Mouse (Mus musculus): ENCODE data around the gene Grid1. TPM values are rescaled to one million over a fixed set of nuclear protein-coding genes. Genes with fewer than 3 reads are reported as not detected.
A peak's percentile ranks its signal among the peaks of the same experiment; 100 is the strongest.

The Grid1 gene
- total RNA-seq, 2 experiments from 2014 or later, result 0.06 TPM; not detected in 1

- no peak for DNase-seq
Measured at GRCm38 (mm10) chr14:35103639-35104210, 283.8 kb downstream of the Grid1 start.

GRCm38 (mm10) chr14:35107596-35107995 is 287.7 kb downstream of the Grid1 start:
- intact Hi-C loops (cut with DNase I), result no loop called here
- DNase-seq, result no peak

More at GRCm38 (mm10) chr14:35103639-35104210, 283.8 kb downstream of the Grid1 start:
- intact Hi-C loops (cut with DNase I), result no loop called here

DNA sequence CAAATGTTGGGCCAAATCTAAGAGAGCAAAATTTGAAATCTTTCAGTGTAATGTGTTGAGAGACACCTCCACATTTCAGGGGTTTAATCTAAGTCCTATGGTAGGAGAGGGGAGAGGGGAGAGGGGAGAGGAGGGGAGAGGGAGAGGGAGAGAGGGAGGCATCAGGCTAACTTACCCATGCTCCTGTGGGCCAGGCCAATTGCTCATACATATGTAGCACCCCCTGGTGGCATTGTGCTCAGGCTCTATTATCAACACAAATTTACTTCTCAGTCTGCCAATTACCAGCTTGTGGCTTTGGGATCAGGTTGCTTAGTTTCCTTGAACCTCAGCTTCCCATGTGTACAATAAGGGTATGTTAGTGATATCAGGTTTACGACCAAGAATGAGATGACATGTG is 291.0 kb downstream of the Grid1 start:
- intact Hi-C loops (cut with DNase I), result loop anchor here (2.0 kb wide), 1 partner anchor 300 kb away; no protein-coding TSS in a partner anchor

GRCm38 (mm10) chr14:35112327-35113275 is 292.7 kb downstream of the Grid1 start:
- intact Hi-C loops (cut with DNase I), result no loop called here
- no peak for DNase-seq

More for the DNA sequence above, 291.0 kb downstream of the Grid1 start:
- peak; percentile 2 to 6 for DNase-seq

- DNase-seq, result no peak
- intact Hi-C loops (cut with DNase I), result no loop called here
Measured at GRCm38 (mm10) chr14:35113276-35113645, 293.4 kb downstream of the Grid1 start.

DNA sequence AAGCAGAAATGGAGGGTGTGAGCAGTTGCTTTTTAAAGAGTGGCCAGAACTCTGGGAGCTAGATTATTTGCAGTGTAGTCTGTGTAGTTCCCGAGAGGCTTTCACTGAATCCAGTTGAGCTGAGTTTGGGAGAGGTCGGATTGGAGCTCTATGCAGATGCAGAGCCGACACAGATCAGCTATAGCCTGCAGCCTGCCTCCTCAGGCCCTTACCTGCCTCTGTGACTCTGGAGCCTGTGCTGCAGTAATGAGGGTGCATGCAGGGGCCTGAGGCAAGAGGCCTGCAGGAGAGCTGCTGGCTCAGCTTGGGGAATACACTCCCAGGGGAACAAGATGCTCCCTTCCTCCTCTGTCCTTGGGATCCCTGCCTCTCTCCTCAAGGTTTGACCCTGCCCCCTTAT is 296.0 kb downstream of the Grid1 start:
- DNase-seq, result no peak
- intact Hi-C loops (cut with DNase I), result no loop called here

DNA sequence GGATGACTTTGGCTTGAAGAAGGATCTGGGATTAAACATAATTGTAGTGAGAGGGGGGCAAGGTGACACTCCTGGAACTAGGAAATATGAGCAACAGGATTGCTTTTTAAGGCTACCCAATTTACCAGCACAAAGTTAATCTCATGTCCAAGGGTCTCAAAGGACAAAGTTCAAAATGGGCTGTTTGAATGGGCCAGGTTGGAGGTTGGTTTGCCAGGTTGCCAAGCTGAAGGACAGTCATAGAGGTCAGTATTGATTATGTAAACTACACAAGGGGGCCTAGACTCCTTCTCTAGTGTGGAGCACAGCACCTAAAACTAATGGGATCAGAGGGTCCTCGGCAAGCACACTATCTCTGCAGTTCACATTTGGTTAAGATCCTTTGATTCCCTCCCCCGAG is 300.2 kb downstream of the Grid1 start:
- intact Hi-C loops (cut with DNase I), result no loop called here
- no peak for DNase-seq

GRCm38 (mm10) chr14:35120905-35121304 is 301.0 kb downstream of the Grid1 start:
- intact Hi-C loops (cut with DNase I), result no loop called here

GRCm38 (mm10) chr14:35122111-35122510 is 302.2 kb downstream of the Grid1 start:
- intact Hi-C loops (cut with DNase I), result no loop called here
- DNase-seq, result no peak

More at GRCm38 (mm10) chr14:35120905-35121304, 301.0 kb downstream of the Grid1 start:
- DNase-seq, result no peak

DNA sequence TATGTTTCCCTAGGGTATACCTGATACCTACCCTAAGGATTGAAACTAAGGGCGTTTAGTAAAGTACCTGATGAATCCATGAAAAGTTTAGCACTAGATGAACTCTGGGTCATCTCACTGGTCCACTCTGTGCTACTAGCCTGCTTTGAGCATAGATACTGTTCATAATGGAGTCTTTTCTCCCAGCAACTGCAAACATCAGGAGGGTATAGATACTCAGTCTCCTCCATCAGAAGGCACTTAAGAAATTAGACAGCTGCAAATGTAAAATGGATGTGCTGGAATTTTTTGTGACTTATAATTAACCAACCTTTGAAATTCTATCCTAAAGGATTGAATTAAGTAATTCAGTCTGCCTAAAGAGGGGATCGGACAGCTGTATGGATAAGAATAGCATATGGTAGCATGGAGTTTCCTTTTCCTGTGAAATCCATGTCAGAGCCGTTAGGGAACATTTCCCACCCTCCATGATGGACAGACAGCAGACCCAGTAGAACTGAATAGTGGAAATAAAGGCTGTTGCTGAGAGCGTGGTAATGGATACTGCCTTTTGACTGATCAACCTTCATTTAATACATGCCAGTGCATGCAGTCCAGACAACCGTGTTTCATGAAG is 303.5 kb downstream of the Grid1 start:
- intact Hi-C loops (cut with DNase I), result no loop called here

GRCm38 (mm10) chr14:35127616-35128015 is 307.7 kb downstream of the Grid1 start:
- DNase-seq, result no peak
- intact Hi-C loops (cut with DNase I), result no loop called here

More for the DNA sequence above, 303.5 kb downstream of the Grid1 start:
- no peak for DNase-seq

- intact Hi-C loops (cut with DNase I), result no loop called here
- no peak for DNase-seq
Measured at GRCm38 (mm10) chr14:35135056-35135455, 315.1 kb downstream of the Grid1 start.

DNA sequence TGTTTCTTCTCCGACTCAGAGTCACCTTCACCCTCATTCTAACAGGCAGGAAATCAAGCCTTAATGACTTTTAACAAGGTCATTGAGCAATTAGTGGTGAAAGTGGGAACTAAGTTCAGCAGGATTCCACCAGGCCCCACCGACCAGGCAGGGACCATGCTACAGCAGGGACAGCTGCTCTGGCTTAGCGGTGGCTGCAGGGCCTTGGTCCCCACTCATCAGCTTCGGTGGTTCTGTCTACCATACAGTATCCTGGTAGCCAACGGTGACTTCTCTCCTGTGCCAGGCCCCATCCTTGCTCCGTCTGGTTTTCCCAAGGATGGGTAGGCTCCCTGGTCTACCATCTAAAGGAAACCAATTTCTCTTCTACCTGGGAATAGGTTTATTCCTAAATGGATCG is 318.2 kb downstream of the Grid1 start:
- no peak for DNase-seq
- intact Hi-C loops (cut with DNase I), result no loop called here

DNA sequence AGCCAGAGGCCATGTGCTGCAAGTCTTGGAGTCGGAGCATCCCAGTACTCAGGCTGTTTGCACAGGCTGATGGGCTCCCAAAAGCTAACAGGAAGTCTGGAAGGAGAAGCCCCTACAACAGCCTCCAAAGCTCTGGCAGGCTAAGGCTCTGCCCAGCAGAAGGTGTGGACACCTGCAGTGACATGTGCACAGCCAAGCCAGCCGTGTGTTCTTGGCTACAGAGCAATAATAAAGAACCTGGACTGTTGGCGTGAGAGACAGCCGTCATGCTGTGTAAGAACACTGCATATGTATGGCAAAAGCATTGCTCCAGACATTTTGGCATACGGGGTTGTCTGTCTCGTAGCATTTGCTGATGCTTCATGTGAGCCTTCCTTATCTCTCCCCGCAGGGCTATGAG is 319.9 kb downstream of the Grid1 start:
- intact Hi-C loops (cut with DNase I), result no loop called here
- DNase-seq, result no peak

- intact Hi-C loops (cut with DNase I), result no loop called here
Measured at GRCm38 (mm10) chr14:35152450-35152849, 332.5 kb downstream of the Grid1 start.

GRCm38 (mm10) chr14:35153701-35154277 is 333.9 kb downstream of the Grid1 start:
- intact Hi-C loops (cut with DNase I), result no loop called here
- DNase-seq, result no peak

More at GRCm38 (mm10) chr14:35152450-35152849, 332.5 kb downstream of the Grid1 start:
- no peak for DNase-seq

GRCm38 (mm10) chr14:35154364-35154763 is 334.5 kb downstream of the Grid1 start:
- intact Hi-C loops (cut with DNase I), result no loop called here
- DNase-seq, result no peak

- intact Hi-C loops (cut with DNase I), result no loop called here
- DNase-seq, result no peak
Measured at GRCm38 (mm10) chr14:35157069-35157655, 337.3 kb downstream of the Grid1 start.

DNA sequence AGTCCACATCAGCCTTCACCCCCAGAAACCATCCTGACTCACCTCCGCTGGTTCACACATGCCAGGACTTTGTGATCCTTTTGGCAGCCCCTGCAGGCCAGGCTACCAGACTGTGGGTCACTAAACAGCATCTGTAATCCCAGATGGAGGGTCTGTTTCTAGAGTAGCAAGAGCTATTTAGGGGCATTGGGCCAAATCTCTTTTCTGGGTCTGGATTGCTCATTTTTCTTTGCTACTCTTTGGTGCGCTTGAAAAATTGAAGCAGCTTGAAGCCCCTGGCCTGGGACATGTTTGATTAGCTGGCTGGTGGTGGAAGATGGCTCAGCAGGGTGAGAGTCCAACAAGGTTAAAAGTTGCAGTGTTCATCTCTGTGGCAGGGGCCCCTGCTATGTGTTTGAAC is 339.4 kb downstream of the Grid1 start:
- intact Hi-C loops (cut with DNase I), result no loop called here
- no peak for DNase-seq

DNA sequence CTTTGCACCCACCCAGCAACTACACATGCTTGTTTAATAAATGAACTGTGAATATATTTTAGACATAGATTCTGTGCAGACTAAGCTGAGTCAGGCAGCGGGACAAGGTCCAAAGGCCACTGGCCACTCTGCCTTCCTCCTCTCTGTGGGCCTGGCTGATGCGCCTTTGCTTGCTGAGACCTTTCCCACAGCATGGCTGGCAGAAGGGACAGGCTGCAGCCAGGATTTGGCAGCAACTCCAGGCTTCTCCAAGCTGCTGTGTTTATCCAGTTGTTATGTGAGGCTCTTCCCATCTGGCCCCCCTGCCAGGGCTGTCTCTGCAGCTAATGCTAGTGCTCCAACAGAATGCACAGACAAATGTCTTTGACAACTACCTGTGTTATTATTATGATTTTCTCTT is 347.5 kb downstream of the Grid1 start:
- intact Hi-C loops (cut with DNase I), result no loop called here
- no peak for DNase-seq

- no peak for DNase-seq
- intact Hi-C loops (cut with DNase I), result no loop called here
Measured at GRCm38 (mm10) chr14:35173861-35174260, 354.0 kb downstream of the Grid1 start.

All from heart, postnatal 36 days (tissue).